25 mouse cellular contexts compared by ENCODE assay signal in genomic region chr5:142786215-142786614, GRCm38 (mm10).
"Had no signal": no experiment of that assay in that cellular context is flagged by ENCODE, and none has a peak within 500 bp of the region (broad histone marks: within the 10 kb centered on the region; RNA-seq: fewer than 3 reads in every experiment).

No protein-coding gene starts in this region.

- ATAC-seq: forebrain, embryonic 16.5 days; hindbrain, embryonic 16.5 days; inflammation-experienced regulatory T-cells, adult 6 months; intestine, embryonic 15.5 days; intestine, postnatal 0 days had no signal

- DNase-seq: gastrocnemius, adult 2 months; gastrocnemius, postnatal 10 days; gastrocnemius, postnatal 25 days; heart, adult 18-20 months; heart, postnatal 4 days; kidney, adult 18-20 months; kidney, adult 8-10 months; kidney, postnatal 10 days; kidney, postnatal 25 days; kidney, postnatal 4 days; liver had no signal

- H3K4me3 ChIP-seq: gastrocnemius, adult 2 months; heart, embryonic 13.5 days; heart, embryonic 15.5 days; hindbrain, embryonic 10.5 days; hindbrain, embryonic 12.5 days; intestine, embryonic 15.5 days; left cerebral cortex, adult 2 months; limb, embryonic 10.5 days; limb, embryonic 12.5 days had no signal

- H3K4me2 ChIP-seq: heart, embryonic 11.5 days; heart, embryonic 13.5 days; heart, embryonic 15.5 days; hindbrain, embryonic 12.5 days; hindbrain, embryonic 14.5 days; intestine, embryonic 15.5 days; limb, embryonic 12.5 days had no signal

- H3K9me3 ChIP-seq: heart, embryonic 15.5 days; hindbrain, embryonic 12.5 days; intestine, embryonic 15.5 days; limb, embryonic 10.5 days; limb, embryonic 12.5 days had no signal

- H3K27ac ChIP-seq: gastrocnemius, adult 2 months; heart, embryonic 13.5 days; heart, embryonic 15.5 days; hindbrain, embryonic 10.5 days; hindbrain, embryonic 12.5 days; hindbrain, embryonic 14.5 days; intestine, embryonic 15.5 days; left cerebral cortex, adult 2 months; limb, embryonic 10.5 days; limb, embryonic 12.5 days had no signal

- H3K9ac ChIP-seq: heart, embryonic 13.5 days; heart, embryonic 15.5 days; hindbrain, embryonic 12.5 days; hindbrain, embryonic 14.5 days; intestine, embryonic 15.5 days; limb, embryonic 12.5 days had no signal

- H3K27me3 ChIP-seq: heart, embryonic 13.5 days; heart, embryonic 15.5 days; hindbrain, embryonic 12.5 days; intestine, embryonic 15.5 days; limb, embryonic 12.5 days had no signal
